Mouse (Mus musculus) kidney, adult 10 weeks (tissue): ENCODE measurements around the gene Thada. TPM values are rescaled to one million over a fixed set of nuclear protein-coding genes. Genes with fewer than 3 reads are reported as not detected.

Experiments
- polyA plus RNA-seq: library from polyadenylated mRNA; stranded (reverse); fragments of 350-450 nt; fragmentation: Illumina TruSeq; extraction: RNeasy Lipid Tissue Mini Kit (QIAGEN cat#74804); gene quantifications from one replicate; pipeline ENCODE4 v1.2.3, GENCODE M21; 2014; ENCODE audit warnings: low read depth, low replicate concordance

The Thada gene
- polyA plus RNA-seq = 8.2 TPM

DNA sequence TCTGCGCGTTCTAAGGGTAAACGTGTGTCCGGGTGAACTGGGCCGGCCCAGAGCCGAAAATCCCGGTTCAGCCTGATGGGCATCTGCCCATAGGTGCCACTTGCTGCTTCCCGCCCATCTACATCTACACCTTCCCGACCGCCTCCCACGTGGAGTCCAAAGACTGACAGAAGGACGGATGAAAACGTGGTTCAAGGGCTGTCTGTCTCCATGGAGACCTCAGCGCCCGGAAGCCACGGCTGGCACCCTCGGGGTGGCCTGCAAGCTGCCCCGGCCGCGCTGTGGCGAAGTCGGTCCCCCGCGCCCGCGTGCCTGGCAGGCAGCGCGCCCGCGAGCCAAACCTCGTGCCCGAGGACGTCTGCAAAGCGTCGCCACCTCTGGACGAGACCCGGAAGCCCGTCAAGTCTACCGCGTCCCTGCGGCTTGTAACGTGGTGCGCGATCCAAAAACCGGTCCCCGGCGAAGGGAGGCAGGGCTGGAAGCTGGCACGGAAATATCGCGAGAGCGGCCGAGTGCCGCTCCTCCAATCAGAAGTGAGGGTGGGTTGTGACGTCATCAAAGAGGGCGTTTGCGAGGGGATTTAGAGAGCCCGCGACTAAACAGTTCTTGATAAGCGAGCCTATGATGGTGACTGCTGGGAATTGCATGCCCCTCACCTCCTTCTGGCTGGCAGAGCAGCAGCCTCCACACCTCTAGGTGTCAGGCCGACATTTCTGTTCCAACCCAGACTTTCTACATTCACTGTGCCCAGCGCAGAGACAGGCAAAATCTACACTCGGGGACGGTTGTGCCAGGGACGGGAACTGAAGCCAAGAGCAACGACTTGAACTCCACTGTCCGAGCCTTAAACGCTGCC is at the start of gene Thada:
Gene Thada, minus strand, starts transcription at position 453 of the 856 bp plus-strand sequence.

DNA sequence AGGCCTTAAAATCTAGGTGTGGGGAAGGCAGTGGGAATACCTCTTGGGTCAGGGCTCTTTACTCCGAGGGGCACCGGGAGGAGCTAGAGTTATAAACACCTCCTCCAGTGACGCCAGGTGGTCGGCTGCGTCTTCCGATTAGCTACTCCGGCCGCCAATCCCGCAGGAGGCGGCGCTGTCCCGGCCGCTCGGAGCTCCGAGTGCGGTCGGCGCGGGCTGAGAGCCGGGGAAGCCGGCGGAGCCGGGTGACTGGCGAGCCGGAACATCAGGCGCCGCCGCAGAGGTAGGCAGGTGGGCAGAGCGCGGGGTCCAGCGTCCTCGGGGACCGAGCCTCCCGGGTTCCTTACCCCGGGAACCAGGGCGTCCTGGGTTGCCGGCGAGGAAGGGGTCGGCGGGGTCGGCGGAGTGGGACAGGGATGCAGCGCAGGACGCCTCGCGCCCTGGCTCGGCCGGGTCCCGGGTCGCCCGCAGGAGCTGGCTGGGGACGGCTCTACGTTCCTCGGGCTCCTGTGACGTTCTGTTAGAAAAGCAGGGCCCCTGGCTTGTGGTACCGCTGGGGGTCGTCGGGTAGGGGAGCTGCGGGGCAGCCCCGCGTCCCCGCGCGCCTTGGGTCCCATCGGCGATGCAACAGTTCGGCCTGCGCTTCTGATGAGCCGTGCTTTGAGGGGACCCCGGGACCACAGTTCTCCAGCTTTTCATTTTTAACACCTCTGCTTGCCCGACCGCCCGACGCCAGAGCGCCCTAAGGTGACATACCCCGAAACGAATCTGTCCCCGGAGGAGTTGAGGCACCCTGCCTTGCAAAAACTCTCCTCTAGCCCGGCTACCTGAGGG is 45.9 kb upstream of the Thada start, which contains the start of gene Plekhh2:
Gene Plekhh2, plus strand, starts transcription at position 214 of the 834 bp plus-strand sequence.

DNA sequence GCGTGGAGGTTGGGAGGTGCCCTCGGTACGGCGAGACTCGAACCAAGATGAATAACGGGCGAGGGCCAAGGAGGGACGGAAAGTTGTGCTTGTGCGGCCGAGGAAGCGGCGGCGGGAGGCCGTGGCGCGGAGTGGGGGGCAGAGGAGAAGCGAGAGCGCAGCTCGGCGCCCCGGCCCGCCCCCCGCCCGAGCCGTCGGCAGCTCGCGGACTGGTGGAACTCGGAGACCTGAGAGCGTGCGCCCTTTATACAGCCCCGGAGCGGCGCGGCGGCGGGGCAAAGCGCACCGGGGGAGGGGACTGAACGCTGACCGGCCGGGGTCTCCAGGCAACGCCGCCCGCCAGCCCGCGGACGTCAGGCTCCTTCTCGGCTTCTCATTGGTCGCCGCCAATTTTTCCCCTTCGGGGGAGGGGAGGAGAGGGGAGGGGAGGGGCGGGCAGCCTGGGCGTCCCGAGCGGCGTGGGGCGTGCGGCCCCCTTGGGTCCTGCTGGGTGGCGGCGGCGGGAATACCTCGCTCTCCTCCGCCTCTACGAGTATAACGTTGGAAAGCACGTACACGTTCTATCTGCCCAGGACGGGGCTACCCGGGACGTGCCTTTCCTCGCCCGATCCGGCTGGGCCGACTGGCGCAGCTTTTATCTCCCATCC is 278.2 kb downstream of the Thada start, which contains the start of gene Zfp36l2:
Gene Zfp36l2, minus strand, starts transcription at position 221 of the 647 bp plus-strand sequence.

Other genes starting within 250 kb of the Thada start
- 3.5 TPM for gene Plekhh2, start 45.7 kb upstream of the Thada start, polyA plus RNA-seq
- 54.2 TPM for gene Dync2li1, start 160.3 kb upstream of the Thada start, polyA plus RNA-seq
- gene Abcg8, start 210.1 kb upstream of the Thada start, polyA plus RNA-seq = not detected
- gene Abcg5, start 216.8 kb upstream of the Thada start, polyA plus RNA-seq = not detected